Mouse (Mus musculus): ENCODE results near the gene Cfap45.

DNA sequence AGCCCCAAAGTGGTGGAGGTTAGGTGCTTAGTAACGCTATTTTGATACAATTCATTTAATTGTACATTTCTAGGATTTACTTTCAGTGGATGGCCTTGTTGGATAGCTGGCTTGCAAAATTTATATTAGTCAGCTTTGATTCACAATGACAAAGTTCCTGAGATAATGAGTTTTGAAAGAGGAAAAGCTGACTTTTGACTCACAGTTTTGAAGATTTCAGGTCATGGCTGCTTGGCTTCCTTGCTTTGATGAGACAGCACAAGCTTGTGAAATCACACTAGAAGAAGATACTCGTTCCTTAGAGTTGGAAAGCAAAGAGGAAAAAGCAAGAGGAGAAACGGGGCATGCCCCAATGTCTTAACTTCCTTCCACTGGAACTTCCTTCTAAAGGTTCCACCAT, 45.5 kb downstream of the Cfap45 start:
- no peak for TF ChIP-seq CTCF (IDR thresholded peaks at IDR 0.05; ENCODE audit: low read depth)
- no peak for TF ChIP-seq EP300 (optimal IDR thresholded peaks at IDR 0.05)

Data from stomach, postnatal 0 days (tissue).